Mouse (Mus musculus): ENCODE measurements around the gene Zfp281. TPM values are rescaled to one million over a fixed set of nuclear protein-coding genes. Genes with fewer than 3 reads are reported as not detected.

Gene Zfp281
- polyA plus RNA-seq, 1 experiment = 2.3 TPM

DNA sequence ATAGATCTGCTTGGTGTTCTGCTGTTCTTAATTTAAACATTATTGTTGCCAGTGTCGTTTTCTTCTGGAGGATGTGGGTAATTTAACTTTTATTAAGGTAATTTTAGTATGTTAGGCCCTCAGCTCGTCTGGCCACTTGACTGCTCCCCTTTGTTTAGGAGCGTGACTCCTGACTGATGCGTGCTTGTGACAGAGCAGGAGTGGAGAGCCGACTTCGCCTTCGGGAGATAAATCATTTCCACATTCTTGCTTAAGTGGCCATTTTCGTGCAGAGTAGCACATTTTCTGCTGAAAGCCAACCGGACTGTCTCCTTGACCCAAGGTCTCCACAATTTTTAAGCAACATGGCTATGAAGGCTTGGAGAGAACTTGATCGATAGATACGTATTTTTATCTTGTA, 29.7 kb downstream of the Zfp281 start:
- Histone ChIP-seq H3K27me3 (replicated peaks; ENCODE audit: control insufficient read depth, insufficient read depth, low read length) (no peaks in the 10 kb centered on the region), H3K4me1 (ENCODE audit: control insufficient read depth, insufficient read depth, low read length) (peaks cover 2% of the 10 kb centered on the region; the same call in 1 of the 2 replicates), H3K4me3 (ENCODE audit: insufficient read depth, low read depth, low read length) (no peak overlapping the region), H3K36me3 (ENCODE audit: control insufficient read depth, insufficient read depth, low read length) (no peaks in the 10 kb centered on the region), H3K27ac (ENCODE audit: insufficient read depth, low read depth, low read length) (no peak overlapping the region)
- WGBS = 52% methylated on average over 11 of the region's 11 CpGs
- no peak for DNase-seq
- TF ChIP-seq POLR2A (IDR thresholded peaks at IDR 0.05; ENCODE audit: low read depth, low read length) (no peak), CTCF (conservative IDR thresholded peaks at IDR 0.05; ENCODE audit: insufficient read depth, insufficient read length, low read depth, low read length) (no peak)

DNA sequence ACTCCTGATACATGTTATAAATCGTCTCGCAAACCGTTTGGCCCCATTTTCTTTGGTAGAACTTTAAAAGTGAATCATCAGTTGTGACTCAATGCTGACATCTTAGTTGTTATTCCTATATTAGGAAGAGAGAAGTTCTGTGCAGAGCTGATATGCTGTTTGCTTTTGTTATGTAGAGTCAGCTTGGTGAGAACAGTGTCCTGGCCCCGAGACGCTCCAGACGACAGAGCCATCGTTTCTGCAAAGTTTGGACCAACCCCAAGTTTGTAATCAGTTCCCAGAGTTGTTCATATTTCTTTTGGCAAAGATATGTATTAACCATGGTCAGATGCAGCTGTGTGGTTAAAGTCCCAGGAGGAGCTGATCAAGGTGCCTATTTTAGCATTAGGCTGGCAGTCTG, 31.9 kb downstream of the Zfp281 start:
- H3K36me3 ChIP-seq (ENCODE audit: control insufficient read depth, insufficient read depth, low read length) = no peaks in the 10 kb centered on the region
- 68% methylated on average over 7 of the region's 7 CpGs for WGBS
- H3K4me3 ChIP-seq (ENCODE audit: insufficient read depth, low read depth, low read length) = no peak overlapping the region
- H3K4me1 ChIP-seq (ENCODE audit: control insufficient read depth, insufficient read depth, low read length) = peaks cover 2% of the 10 kb centered on the region; the same call in 1 of the 2 replicates
- no peak overlapping the region for H3K27ac ChIP-seq (ENCODE audit: insufficient read depth, low read depth, low read length)
- TF ChIP-seq CTCF (conservative IDR thresholded peaks at IDR 0.05; ENCODE audit: insufficient read depth, insufficient read length, low read depth, low read length) (no peak), POLR2A (IDR thresholded peaks at IDR 0.05; ENCODE audit: low read depth, low read length) (no peak)
- no peaks in the 10 kb centered on the region for H3K27me3 ChIP-seq (replicated peaks; ENCODE audit: control insufficient read depth, insufficient read depth, low read length)
- DNase-seq = no peak

DNA sequence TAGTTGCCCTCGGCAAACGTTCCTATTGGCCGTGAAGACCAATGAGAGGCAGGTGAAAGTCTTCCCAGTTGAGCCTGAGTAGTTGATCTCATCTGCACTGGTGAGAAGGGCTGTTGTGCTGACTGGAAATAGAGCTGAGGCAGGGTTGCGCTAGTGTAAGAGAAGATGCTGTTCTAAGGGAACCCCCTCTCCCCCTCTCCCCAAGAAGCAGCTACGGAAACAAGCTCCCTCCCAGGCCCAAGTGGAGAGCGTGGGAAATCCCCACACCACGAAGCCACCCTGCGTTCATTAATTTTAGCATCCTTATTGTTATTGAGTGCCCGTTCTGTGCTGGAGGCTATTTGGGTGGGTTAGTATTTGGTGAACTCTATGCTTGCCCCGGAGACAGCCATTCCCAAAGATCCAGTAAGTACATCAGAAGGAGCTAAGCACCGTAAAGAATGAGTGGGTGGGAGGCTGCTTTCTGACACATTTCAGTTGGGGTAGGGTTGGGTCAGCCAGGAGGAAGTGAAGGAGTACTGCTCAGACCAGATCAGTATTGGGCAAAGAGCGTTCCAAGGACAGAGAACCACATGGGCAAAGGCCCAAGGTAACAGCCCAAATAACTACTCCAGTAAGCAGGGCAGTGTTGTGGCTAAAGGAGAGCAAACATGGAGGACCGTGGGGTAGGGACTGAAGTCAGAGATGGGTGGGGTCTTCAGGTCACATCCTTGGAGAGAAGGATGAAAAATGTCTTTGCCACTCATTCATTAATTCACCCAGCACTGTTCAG, 33.9 kb downstream of the Zfp281 start:
- no peak for TF ChIP-seq POLR2A (IDR thresholded peaks at IDR 0.05; ENCODE audit: low read depth, low read length)
- TF ChIP-seq CTCF (conservative IDR thresholded peaks at IDR 0.05; ENCODE audit: insufficient read depth, insufficient read length, low read depth, low read length) = no peak
- no peak for DNase-seq
- H3K27me3 ChIP-seq (replicated peaks; ENCODE audit: control insufficient read depth, insufficient read depth, low read length) = no peaks in the 10 kb centered on the region
- no peak overlapping the region for H3K4me3 ChIP-seq (ENCODE audit: insufficient read depth, low read depth, low read length)
- peaks cover 2% of the 10 kb centered on the region; the same call in 1 of the 2 replicates for H3K4me1 ChIP-seq (ENCODE audit: control insufficient read depth, insufficient read depth, low read length)
- no peak overlapping the region for H3K27ac ChIP-seq (ENCODE audit: insufficient read depth, low read depth, low read length)
- H3K36me3 ChIP-seq (ENCODE audit: control insufficient read depth, insufficient read depth, low read length) = no peaks in the 10 kb centered on the region
- 88% methylated on average over 13 of the region's 13 CpGs for WGBS

DNA sequence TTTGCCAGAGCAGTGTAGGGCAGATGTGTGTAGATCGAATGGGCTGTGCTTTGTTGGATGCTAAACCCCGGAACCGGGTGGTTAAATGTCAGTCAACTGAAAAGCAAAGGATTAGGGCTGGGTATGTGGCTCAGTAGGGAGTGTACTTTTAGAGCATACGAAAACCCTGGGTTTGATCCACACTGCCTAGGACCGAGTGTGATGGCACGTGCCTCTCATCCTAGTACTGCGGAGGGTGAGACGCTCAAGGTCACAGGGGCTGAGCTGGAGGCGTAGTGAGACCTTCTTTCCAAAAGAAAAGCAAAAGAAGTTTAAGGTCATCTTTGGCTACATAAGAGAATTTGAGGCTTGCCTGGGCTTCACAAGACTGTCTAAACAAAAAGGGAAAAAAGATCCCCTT, 34.6 kb downstream of the Zfp281 start:
- H3K4me1 ChIP-seq (ENCODE audit: control insufficient read depth, insufficient read depth, low read length) = peaks cover 2% of the 10 kb centered on the region; the same call in 1 of the 2 replicates
- TF ChIP-seq CTCF (conservative IDR thresholded peaks at IDR 0.05; ENCODE audit: insufficient read depth, insufficient read length, low read depth, low read length) (no peak), POLR2A (IDR thresholded peaks at IDR 0.05; ENCODE audit: low read depth, low read length) (no peak)
- no peak overlapping the region for H3K27ac ChIP-seq (ENCODE audit: insufficient read depth, low read depth, low read length)
- no peak for DNase-seq
- no peak overlapping the region for H3K4me3 ChIP-seq (ENCODE audit: insufficient read depth, low read depth, low read length)
- H3K36me3 ChIP-seq (ENCODE audit: control insufficient read depth, insufficient read depth, low read length) = no peaks in the 10 kb centered on the region
- WGBS = 87% methylated on average over 9 of the region's 9 CpGs
- H3K27me3 ChIP-seq (replicated peaks; ENCODE audit: control insufficient read depth, insufficient read depth, low read length) = no peaks in the 10 kb centered on the region

DNA sequence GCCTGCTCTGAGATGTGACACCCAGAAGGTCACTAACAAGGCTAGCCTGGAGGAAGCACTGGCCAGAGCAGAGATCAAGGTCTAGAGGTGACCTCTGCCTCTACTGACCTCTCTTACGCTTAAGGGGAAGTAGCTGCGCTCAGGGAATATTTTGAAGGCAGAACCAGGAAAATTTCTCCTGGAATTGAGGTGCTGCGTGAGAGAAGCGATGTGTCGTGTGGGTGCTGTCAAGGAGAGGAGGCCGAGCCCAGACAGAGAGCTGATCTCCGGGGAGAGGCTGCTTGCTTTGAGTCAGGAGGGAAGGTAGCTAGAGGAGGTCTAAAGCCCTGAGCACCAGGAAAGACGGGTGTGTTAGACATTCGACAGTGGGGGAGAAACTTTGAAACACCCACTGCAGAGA, 35.2 kb downstream of the Zfp281 start:
- no peak overlapping the region for H3K27ac ChIP-seq (ENCODE audit: insufficient read depth, low read depth, low read length)
- no peaks in the 10 kb centered on the region for H3K36me3 ChIP-seq (ENCODE audit: control insufficient read depth, insufficient read depth, low read length)
- TF ChIP-seq CTCF (conservative IDR thresholded peaks at IDR 0.05; ENCODE audit: insufficient read depth, insufficient read length, low read depth, low read length) (no peak), POLR2A (IDR thresholded peaks at IDR 0.05; ENCODE audit: low read depth, low read length) (no peak)
- no peaks in the 10 kb centered on the region for H3K27me3 ChIP-seq (replicated peaks; ENCODE audit: control insufficient read depth, insufficient read depth, low read length)
- 79% methylated on average over 9 of the region's 9 CpGs for WGBS
- H3K4me3 ChIP-seq (ENCODE audit: insufficient read depth, low read depth, low read length) = no peak overlapping the region
- no peaks in the 10 kb centered on the region for H3K4me1 ChIP-seq (ENCODE audit: control insufficient read depth, insufficient read depth, low read length)
- DNase-seq = no peak

DNA sequence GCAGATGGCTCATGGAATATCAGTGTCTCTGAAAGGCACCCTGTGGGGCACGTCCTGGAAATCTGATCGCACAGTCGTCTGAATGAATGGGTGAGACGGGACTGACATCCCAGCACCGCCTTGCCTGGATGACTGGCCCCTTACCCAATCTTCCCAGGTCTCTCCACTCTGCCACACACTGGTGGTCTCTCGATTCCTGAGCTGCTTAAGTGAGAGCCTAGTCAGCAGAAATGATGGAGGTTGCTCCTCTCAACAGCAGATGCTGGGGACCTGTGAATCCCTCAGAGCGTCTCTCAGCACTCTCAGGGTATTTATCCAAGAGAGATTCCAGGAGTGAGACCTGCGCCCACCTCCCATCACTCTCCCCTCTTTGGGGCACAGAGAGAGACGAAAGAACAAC, 36.8 kb downstream of the Zfp281 start:
- no peak overlapping the region for H3K4me3 ChIP-seq (ENCODE audit: insufficient read depth, low read depth, low read length)
- H3K4me1 ChIP-seq (ENCODE audit: control insufficient read depth, insufficient read depth, low read length) = no peaks in the 10 kb centered on the region
- TF ChIP-seq CTCF (conservative IDR thresholded peaks at IDR 0.05; ENCODE audit: insufficient read depth, insufficient read length, low read depth, low read length) = no peak
- no peak for TF ChIP-seq POLR2A (IDR thresholded peaks at IDR 0.05; ENCODE audit: low read depth, low read length)
- no peaks in the 10 kb centered on the region for H3K36me3 ChIP-seq (ENCODE audit: control insufficient read depth, insufficient read depth, low read length)
- DNase-seq = no peak
- 70% methylated on average over 9 of the region's 9 CpGs for WGBS
- H3K27ac ChIP-seq (ENCODE audit: insufficient read depth, low read depth, low read length) = no peak overlapping the region
- no peaks in the 10 kb centered on the region for H3K27me3 ChIP-seq (replicated peaks; ENCODE audit: control insufficient read depth, insufficient read depth, low read length)

DNA sequence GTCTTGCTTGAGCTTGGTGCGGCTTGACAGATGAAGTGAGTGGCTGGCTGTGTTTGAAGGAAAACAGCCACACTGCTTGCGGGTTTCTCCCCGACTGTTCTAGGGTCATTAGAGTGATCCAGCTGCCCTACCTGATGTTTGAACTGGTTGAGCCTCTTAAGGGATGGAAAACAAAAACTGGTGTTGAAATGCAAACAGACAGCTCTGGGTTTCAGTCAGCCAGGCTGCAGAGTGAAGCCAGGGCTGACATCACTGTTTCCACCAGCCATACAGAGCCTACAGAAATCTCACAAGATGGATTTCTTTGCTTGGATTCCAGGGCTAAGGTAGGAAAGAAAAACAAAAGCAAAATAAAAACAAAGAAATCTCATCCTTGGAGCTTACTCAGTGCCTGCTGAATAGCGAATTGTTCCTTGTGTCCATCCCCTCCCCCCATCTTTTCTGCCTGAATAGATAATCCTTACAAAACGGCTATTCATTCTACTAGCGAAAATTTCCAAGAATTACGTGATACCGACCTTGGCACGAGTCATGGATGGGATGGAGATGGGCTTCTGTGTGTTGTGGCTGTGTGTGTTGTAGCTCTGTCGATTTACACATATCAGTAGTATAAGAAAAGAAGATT, 37.4 kb downstream of the Zfp281 start:
- WGBS = 49% methylated on average over 10 of the region's 10 CpGs
- Histone ChIP-seq H3K4me3 (ENCODE audit: insufficient read depth, low read depth, low read length) (no peak overlapping the region), H3K27me3 (replicated peaks; ENCODE audit: control insufficient read depth, insufficient read depth, low read length) (no peaks in the 10 kb centered on the region), H3K4me1 (ENCODE audit: control insufficient read depth, insufficient read depth, low read length) (no peaks in the 10 kb centered on the region), H3K36me3 (ENCODE audit: control insufficient read depth, insufficient read depth, low read length) (no peaks in the 10 kb centered on the region), H3K27ac (ENCODE audit: insufficient read depth, low read depth, low read length) (no peak overlapping the region)
- TF ChIP-seq CTCF (conservative IDR thresholded peaks at IDR 0.05; ENCODE audit: insufficient read depth, insufficient read length, low read depth, low read length) (no peak), POLR2A (IDR thresholded peaks at IDR 0.05; ENCODE audit: low read depth, low read length) (no peak)
- no peak for DNase-seq

Measured in kidney, adult 2 months (tissue).